Mouse (Mus musculus) c-Kit-positive CD71-positive TER-119-negative erythroid progenitor cells, embryonic 14.5 days (primary cell): Measurements from ENCODE around the gene A030005L19Rik.
"Not testable (repeated sequence)": the region's sequence is repeated elsewhere in the genome, so short reads cannot be mapped to it uniquely, and the experiment has no call there.

Source experiments
- DNase-seq: peaks from one replicate; pipeline ENCODE4 v3.0.0-alpha.2; 2013; ENCODE audit warnings: low read depth

The A030005L19Rik gene

DNA sequence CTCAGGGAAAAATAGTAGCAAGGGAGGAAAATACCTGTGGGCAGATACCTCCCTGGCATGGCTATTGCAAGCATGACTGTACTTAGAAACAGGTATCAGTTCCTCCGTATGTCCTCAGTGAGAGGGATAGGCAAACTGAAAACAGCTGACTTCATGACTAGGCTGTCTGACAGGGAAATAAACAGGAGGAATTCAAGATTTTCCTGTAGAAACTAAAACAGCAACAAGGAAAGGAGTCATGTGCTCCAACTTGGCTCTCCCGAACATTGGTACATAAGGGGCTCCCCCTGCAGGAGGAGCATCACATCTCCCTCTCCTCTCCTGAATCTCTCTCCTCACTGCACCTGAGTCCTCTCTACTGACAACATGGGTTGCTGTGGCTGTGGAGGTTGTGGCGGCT lies at the start of gene A030005L19Rik:
Gene A030005L19Rik (plus strand): TSS at position 301 of the 400 bp plus-strand sequence.
- no peak for DNase-seq

DNA sequence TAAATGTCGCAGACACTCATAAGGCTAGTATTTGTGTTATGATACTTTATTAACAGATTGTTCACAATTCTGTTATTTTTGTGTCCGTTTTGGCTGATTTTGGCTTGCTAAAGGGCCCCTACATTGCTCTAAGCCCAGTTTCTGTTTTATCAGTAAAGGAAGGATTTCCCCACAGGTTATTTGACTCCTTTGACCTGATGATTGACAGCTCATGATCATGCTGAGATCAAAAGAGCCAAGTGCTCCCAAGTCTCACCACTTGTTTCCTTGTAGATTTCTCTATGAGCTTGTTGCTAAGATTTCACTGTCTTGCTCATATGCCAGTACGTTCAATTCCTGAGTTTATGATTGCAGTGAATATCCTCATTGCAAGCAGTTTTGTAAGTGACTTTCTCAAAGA lies 42.9 kb upstream of the A030005L19Rik start:
- DNase-seq = no peak

GRCm38 (mm10) chr1:82879172-82879571 lies 34.0 kb upstream of the A030005L19Rik start:
- no peak for DNase-seq

DNA sequence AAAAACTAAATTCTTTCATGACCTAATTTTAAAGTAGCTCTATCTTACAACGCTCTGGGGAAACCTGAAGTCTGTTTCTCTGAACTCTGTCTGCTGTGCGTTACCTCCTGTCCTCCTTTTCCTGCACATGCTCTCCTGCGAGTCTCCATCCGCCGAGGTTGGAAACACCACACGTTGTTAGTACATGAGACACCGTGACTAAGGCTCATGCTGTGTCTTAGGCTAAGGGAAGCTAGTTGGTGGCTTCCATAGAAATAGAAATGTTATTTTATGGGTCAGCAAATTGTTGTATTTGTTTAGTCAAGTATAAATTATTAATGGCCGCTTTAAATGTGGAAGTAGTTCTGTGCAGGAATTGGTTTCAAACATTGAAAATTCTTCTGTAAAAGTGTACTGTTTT lies 32.9 kb upstream of the A030005L19Rik start:
- DNase-seq = no peak

DNA sequence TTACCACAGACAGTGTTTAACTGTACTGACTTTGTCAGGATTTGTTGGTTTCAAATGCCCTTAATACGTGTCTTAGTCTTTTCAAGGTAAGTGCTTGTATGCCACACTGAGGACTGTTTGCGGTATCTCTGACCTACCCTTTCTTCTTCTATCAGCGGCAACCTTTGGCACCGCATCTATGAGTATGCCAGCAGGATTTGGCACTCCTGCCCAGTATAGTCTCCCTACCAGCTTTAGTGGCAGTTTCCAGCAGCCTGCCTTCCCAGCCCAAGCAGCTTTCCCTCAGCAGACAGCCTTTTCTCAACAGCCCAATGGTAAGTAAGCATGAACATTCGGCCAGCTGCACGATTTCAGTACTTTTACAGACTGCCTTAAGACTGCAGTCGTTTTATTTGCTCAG lies 19.9 kb upstream of the A030005L19Rik start:
- DNase-seq = no peak

- DNase-seq = no peak
Observed at GRCm38 (mm10) chr1:82900567-82900966, 12.6 kb upstream of the A030005L19Rik start.

DNA sequence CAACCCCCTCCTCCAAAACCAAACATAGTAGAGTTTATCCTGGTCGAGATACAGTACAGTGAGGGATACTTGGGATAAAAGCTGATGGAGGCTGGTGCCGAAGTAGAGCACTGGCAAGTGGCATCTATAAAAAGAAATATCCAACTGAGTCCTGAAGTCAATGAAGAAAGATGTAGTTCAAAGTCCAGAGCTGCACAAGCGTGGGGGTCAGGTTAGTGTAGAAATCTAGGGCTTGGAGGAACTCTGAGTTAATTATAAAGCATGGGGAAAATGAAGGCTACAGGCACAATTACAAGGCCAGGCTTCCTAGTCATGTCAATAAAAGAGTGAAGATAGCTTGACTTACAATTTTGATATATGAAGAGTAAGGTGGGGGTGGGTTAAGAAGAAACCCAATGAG lies 11.9 kb upstream of the A030005L19Rik start:
- no peak for DNase-seq

DNA sequence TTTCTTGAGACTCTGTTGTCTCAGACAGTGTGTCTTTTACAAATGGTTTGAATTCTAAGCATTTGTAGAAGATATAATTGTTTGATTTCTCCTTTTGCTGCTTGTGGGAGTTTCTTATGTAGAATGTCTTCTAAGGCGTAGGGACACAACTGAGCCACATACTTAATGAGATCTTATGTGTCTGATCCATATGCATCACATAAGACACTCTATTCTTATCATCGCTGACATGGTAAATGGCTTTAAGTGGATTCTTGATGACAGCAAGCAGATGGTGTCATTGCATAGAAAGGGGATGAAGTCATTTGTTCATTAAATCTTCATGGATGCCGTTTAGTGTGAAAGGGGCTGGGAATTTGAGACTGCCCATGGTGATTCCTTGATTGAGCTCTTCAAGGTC lies 7.2 kb upstream of the A030005L19Rik start:
- no peak for DNase-seq

GRCm38 (mm10) chr1:82913434-82913833 lies 309 bp downstream of the A030005L19Rik start:
- DNase-seq = not testable (repeated sequence)

GRCm38 (mm10) chr1:82924650-82925049 lies 11.5 kb downstream of the A030005L19Rik start, which contains the start of gene A030014E15Rik:
Gene A030014E15Rik, plus strand, starts transcription at chr1:82924917.
- no peak for DNase-seq

DNA sequence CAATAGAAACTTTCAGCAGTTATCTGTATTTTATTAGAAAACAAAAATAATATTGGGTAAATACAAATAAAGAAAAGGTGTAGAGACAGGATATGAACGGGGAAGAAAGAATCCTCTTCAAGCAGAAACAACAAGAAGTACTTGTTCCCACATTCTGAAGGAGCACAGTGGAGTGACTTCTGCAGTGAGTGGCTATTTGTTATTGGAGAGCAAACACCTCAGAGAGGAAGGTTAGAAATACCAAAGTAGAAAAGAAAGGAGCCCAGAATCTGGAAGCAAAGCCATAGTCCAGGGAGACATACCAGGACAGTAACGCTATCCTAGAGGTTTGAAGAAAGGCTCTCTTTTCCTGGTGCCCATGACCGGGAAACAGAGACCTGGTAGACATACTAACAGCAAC lies 17.4 kb downstream of the A030005L19Rik start:
- not testable (repeated sequence) for DNase-seq

- DNase-seq = not testable (repeated sequence)
Observed at GRCm38 (mm10) chr1:82931326-82931725, 18.2 kb downstream of the A030005L19Rik start, which contains the start of gene Gm6217. Gene Gm6217, minus strand, starts transcription at chr1:82931399.

GRCm38 (mm10) chr1:82938666-82939065 lies 25.5 kb downstream of the A030005L19Rik start:
- DNase-seq = no peak

- not testable (repeated sequence) for DNase-seq
Observed at GRCm38 (mm10) chr1:82942505-82942904, 29.4 kb downstream of the A030005L19Rik start.

DNA sequence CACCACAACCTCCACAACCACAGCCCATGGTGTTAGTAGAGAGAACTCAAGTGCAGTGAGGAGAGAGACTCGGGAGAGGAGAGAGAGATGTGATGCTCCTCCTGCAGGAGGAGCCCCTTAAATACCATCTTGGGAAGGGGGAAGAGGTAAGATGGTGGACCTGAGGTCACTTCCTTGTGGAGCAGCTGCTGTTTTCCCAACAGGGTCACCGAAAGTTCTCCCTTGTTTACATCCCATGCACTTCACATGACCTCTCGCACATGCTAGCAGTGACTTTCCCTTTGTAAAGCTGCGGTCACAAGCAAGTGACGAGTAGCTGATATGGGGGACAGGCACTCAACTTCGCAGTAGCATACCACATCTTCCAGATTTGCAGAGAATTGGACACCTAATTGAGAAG lies 30.2 kb downstream of the A030005L19Rik start, which contains the start of gene A030003K21Rik:
Gene A030003K21Rik (minus strand): TSS at position 94 of the 400 bp plus-strand sequence.
- DNase-seq = not testable (repeated sequence)

DNA sequence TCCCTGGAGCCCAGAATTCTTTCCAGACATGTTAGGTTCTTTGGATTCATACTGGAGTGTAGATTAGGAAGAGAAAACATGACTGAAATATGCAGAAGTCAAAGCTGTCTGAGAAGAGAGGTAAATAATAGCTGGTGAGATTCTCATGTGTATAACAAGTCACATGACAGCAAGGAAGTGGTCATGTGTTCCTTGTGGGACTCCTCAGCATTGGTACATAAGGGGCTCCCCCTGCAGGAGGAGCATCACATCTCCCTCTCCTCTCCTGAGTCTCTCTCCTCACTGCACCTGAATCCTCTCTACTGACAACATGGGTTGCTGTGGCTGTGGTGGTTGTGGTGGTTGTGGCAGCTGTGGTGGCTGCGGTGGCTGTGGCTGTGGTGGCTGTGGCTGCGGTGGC lies 32.9 kb downstream of the A030005L19Rik start:
- not testable (repeated sequence) for DNase-seq

GRCm38 (mm10) chr1:82948601-82949000 lies 35.5 kb downstream of the A030005L19Rik start:
- no peak for DNase-seq

DNA sequence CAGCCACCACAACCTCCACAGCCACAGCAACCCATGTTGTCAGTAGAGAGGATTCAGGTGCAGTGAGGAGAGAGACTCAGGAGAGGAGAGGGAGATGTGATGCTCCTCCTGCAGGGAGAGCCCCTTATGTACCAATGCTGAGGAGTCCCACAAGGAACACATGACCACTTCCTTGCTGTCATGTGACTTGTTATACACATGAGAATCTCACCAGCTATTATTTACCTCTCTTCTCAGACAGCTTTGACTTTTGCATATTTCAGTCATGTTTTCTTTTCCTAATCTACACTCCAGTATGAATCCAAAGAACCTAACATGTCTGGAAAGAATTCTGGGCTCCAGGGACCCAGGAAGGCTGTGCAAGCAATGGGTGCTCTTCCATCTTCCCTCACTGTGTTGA lies 42.8 kb downstream of the A030005L19Rik start, which contains the start of gene Gm7544:
Gene Gm7544 (minus strand): TSS at position 101 of the 400 bp plus-strand sequence.
- not testable (repeated sequence) for DNase-seq

- DNase-seq = no peak
Observed at GRCm38 (mm10) chr1:82959870-82960385, 46.8 kb downstream of the A030005L19Rik start, which contains the start of gene Gm47955. Gene Gm47955, plus strand, starts transcription at chr1:82960286.
